Mouse (Mus musculus): ENCODE measurements around the gene Lbh.

Gene Lbh

GRCm38 (mm10) chr17:72918053-72918452 is at the start of gene Lbh:
TSS of gene Lbh (plus strand) at chr17:72918305.
- peak; percentile 97 for DNase-seq

DNA sequence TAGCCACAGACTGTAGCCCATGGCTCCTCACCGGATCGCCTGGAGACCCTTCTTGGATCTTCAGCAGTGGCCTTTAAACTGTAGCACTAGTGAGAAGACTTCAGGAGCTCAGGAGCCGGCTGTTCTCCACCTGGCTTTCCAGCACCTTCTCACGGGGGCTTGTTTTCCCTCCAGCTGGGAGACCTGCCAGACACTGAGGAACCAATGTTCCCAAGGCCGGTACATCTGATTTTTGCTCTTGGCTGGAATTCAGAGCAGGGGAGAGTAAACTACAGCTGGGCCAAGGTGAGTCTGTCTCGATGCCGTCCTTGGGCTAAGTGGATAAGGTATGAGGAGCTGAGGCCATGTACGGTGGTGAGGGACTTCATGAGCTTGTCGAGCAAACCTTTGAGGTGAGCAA is 39.1 kb upstream of the Lbh start:
- no peak for DNase-seq

DNA sequence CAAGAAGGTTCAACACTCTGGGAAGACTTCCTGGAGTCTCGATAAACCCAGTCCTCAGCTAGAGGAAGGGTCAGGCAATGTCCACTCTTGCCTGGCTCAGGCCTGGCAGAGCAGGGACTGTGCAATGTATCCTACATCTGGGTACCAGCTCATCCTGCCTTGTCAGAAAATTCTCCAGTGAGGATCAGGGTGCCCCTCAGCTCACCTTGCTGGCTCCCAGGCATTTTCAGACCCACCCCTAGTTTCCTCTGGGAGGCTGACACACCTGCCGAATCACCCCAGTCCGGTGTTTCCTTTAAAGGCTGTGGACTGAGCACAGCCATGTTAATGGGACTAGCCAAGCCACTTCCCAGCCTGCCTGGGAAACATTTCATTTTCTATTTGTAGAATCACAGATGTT is 37.9 kb upstream of the Lbh start:
- DNase-seq = no peak

DNA sequence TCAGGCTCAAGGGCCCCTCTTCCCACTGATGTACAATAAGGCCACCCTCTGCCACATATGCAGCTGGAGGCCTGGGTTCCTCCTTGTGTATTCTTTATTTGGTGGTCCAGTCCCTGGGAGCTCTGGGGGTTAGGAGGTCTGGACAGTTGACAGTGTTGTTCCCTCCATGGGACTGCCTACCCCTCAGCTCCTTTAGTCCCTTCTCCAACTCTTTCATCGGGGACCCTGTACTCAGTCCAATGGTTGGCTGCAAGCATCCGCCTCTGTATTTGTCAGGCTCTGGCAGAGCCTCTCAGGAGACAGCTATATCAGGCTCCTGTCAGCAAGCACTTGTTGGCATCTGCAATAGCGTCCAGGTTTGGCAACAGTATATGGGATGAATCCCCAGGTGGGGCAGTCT is 37.1 kb upstream of the Lbh start:
- no peak for DNase-seq

- no peak for DNase-seq
These were observed 36.3 kb upstream of the Lbh start for GRCm38 (mm10) chr17:72881804-72882203.

DNA sequence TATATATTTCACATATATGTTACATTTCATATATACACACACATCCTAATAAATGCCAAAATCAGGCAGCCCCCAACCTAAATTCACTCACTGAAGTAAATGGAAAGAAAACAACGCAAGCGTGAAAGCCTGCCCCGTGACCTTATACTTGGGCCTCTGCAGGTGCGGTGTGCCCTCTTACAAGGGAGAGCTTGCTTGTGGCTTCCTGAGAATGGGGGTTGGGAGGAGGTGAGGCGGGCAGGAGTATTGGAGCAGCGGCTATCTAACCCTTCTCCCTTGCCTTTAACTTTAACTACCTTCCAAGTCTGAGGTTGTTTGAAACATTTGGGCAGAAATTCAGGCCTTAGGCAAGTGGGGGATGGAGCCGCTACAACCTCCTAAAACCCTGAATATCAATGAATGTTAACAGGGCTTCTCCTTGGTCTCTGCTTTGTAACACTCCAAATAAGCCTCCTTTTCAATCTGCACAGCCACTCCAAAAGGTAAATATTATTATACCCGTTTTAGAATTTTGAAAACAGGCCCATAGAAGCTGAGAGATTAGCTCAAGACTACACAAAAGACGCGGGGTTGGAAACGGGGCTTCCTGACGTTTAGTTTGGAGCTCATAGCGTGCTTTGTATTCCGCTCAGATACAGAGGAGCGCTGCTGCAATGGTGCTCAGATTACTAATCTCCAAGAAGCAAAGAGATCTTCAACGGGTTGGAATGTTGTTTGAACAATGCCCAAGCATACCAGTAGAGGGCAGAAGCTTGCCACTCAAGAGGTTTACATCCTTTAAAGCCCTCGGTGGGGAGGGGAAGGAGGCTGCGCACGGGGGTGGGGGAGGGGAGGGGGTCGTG is 28.3 kb upstream of the Lbh start:
- DNase-seq = peak; percentile 91

- no peak for DNase-seq
These were observed 27.7 kb upstream of the Lbh start for GRCm38 (mm10) chr17:72890398-72890898.

DNA sequence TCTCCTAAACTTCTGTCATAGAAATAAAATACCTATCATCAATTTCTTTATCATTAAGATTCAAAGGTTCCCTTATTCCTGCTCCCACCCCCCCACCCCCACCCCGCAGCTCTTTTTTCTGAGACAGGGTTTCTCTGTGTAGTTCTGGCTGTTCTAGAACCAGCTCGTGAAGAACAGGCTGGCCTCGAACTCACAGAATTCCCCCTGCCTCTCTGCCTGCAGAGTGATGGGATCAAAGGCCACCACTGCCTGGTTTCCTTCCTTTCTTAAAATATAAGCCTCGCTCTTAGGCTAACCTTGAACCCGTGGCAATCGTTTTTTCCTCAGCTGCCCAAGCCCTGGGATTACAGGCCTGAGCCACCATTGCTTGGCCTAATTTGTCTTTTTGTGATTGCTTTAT is 26.5 kb upstream of the Lbh start:
- no peak for DNase-seq

DNA sequence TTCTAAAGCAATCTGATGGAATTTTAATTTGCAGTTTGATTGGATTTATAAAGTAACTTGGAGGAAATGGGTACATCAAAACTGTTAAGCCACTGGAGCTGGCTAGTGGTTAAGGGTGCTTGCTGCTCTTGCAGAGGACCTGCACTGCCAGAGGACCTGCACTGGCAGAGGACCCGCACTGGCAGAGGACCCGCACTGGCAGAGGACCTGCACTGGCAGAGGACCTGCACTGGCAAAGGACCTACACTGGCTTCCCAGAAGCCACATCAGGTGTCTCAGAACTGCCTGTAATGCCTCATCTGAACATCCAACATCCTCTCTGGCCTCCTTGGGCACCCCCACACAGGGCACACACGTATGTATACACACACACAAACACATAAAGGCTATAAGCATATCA is 22.6 kb upstream of the Lbh start:
- DNase-seq = no peak

DNA sequence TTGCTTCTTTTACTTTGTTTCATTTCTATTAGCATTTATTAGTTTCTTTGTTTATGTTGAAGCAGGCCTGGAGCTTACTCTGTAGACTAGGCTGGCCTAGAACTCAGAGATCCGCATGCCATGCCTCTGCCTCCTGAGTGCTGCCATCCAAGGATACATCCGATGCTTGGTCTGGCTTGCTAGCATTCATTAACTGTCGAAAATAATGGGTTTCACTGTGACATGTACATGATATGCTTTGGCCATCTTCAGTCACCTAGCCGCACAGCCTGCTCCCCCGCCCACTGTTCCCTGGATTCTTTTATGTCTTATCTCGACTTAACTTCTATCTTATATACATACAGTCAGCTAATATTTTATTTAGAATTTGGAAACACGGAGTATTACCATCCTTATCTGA is 21.0 kb upstream of the Lbh start:
- DNase-seq = no peak

DNA sequence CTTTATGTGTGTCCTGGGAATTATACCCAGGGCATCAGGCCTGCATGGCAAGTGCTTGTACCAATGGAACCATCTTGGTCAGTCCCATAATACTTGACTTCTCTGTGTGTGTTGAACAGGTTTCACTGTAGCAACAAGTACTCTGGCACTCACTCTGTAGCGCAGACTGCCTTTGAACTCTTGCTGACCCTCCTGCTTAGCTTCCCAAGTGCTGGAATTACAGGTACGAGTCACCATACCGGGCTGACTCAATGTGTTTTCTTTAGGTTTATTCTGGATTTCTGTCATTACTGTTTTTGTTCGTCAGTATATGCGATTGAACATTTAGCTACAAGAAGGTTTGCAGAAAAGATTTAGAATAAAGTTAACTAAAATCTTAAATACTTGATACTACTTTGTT is 20.1 kb upstream of the Lbh start:
- DNase-seq = no peak

- DNase-seq = no peak
These were observed 19.3 kb upstream of the Lbh start for GRCm38 (mm10) chr17:72898775-72899174.

GRCm38 (mm10) chr17:72901021-72901420 is 17.1 kb upstream of the Lbh start:
- no peak for DNase-seq

DNA sequence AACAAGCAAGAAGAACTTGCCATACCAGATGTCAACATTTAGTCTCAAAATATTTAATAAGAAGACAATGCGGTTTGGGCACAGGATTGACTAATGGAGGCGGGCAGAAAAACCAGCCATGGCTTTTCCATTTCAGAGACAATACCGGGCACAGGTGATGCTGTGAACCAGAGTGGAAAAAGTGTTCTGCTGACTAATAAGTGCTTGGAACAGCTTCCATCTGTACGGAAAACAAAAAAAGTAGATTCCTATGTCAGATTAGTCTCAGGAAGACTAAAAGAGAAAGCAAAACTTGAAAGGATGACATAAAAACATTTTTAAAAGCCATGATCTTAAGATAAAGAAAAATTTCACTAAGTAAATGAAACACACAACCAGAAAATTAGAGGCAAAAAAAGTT is 16.4 kb upstream of the Lbh start:
- DNase-seq = no peak

GRCm38 (mm10) chr17:72903321-72903720 is 14.8 kb upstream of the Lbh start:
- DNase-seq = no peak

DNA sequence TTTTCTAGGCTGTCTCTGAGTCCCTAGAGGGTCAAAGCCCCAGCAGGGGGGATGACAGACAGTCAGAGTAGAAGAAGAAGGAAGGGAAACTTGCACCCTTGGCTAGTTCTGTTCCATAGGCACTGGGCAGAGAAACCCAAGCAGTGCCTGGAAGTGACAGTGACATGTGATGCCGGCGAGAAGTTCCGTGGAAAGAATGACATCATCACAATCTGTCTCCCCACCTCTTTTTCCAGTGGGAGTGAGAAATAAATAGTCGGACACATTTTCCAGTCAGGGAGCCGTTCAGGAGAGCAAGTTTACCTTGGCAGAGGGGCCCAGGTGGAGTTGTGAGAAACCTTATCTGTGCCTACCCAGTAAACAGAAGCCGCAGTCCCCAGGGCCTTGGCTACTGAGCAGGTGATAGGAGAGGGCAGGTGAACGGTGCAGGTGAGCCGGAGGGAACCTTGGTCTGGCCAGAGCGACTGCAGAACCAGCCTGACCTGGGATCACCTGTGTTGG is 14.1 kb upstream of the Lbh start:
- no peak for DNase-seq

GRCm38 (mm10) chr17:72904873-72905272 is 13.2 kb upstream of the Lbh start:
- no peak for DNase-seq

DNA sequence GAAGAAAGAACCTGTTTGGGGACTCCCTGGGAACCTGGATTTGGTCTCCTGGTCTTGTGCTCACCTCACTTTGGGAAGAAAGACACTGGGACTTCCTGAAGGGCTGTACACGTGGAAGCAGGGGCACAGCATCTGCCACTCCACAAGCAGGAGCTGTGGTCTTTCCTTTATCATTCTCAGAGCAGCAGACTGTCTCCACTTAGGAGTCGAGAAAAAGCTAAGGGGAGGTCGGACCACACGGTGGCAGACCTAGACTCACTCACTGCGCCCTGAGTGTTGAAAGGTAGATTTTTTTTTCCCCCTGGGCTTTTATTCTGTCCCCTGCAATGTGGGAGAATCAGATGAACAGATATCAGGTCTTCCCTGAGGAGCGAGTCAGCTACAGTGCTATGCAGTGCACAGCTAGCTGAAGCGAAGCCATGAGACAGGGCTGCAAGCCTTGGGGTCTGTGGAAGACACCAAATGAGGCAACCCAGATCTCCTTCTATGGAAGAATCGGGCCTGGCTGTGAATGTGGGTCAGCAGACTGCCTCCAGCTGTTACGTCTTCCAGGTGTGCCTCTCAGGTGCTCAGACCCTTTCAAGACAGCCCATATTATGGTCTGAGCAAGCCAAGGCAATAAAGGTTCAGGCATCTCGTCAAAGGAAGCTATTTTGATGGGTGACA is 11.7 kb upstream of the Lbh start:
- no peak for DNase-seq

DNA sequence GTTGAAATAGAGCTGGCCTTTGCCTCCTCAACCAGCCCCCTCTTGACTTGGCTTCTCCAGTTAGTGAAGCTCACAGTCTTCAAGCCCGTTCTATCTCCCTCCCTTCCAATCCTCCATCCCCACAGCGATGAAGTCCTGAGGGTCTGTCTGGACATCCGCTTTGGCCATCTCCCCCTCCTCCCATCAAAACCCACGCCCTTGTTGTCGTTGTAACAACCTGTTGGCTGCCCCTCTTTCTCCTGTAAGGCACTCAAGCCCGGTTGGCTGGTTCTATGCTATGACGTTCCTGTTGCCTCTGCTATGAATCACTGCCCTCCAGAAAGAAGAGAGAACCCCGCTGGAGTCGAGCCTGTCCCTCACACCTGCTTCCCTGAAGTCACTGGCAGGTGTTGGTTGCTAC is 10.9 kb upstream of the Lbh start:
- no peak for DNase-seq

- no peak for DNase-seq
These were observed 10.3 kb upstream of the Lbh start for GRCm38 (mm10) chr17:72907777-72908176.

- DNase-seq = no peak
These were observed 9.5 kb upstream of the Lbh start for GRCm38 (mm10) chr17:72908561-72908960.

DNA sequence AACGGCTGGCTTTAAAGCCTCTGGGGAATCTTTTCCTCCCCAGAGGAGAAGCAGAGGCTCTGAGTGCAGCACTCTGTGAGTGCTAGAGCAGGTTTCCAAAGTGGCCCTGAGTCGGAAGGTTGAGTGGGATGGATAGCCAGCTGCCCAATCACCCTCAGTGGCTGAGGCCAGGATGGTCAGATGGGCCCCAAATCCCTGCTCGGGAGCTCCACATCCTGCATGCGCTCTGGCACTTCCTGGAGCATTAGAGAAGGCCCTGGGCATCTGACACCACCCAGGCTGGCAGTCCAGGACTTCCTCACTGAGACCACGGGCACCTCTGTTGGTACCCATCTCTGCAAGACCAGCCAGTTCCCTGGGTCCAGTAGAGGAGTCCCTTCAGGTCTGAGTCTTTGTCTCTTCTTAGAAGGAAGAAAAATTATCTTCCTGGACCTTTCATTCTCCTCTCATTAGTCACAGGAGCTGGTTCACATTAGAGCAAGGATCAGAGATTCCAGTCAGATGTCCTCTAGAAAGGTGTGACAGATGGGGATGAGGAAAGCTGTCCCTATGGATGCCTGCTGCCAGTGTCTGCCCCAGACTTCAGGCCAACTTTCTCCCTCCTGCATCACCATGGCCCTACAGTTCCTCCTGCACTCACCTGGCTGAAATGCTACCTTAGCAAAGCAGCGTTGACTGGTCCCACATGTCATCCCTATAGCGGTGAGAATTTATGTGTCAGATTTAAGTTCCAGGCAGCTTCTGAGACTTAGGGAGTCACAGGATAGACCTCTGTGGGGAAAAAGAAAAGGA is 8.8 kb upstream of the Lbh start:
- DNase-seq = no peak

DNA sequence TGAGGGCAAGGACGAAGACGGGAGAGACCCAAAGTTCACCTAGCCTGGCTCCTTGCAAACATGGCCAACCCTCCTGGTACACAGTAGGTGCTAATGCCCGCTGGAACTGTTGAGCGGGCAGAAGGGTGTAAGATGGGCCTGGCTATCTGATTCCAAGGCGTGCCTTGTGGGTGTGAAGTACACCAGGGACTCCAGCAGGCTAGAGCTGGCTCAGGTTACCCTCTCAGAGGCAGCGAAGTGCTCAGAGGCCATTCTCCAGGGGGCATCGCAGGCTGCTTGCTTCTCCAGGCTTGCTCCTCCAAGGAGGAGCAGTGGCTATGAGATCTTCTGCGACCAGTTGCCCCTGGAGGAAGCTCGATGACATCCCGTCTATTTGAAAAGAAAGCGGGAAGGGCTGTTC is 6.8 kb upstream of the Lbh start:
- DNase-seq = no peak
